Mouse (Mus musculus) hindbrain, postnatal 0 days (tissue): ENCODE data around the gene Mast4. TPM values are rescaled to one million over a fixed set of nuclear protein-coding genes. Genes with fewer than 3 reads are reported as not detected.

ENCODE experiments used
- ATAC-seq: fragments of 200-750 bp; cut with Nextera tagmentation; 2 replicates; pipeline ENCODE4 v1.8.0; 2017; ENCODE audit warnings: mild to moderate bottlenecking, moderate TSS enrichment, moderate library complexity
- DNase-seq: peaks from one replicate; pipeline ENCODE4 v3.0.0-alpha.2; 2015; ENCODE audit warnings: low spot score
- H3K27ac ChIP-seq: fragments of 300-500 bp; sonication (generic); 2 replicates; pipeline ENCODE4 v1.5.1; 2014; ENCODE audit warnings: mild to moderate bottlenecking
- H3K27me3 ChIP-seq: fragments of 300-500 bp; sonication (generic); 2 replicates; pipeline ENCODE4 v1.6.1; 2014; ENCODE audit warnings: low read length, mixed read lengths; ENCODE audit not compliant: insufficient read depth
- H3K36me3 ChIP-seq: fragments of 300-500 bp; sonication (generic); 2 replicates; pipeline ENCODE4 v1.6.1; 2014; ENCODE audit warnings: low read length, mixed read lengths; ENCODE audit not compliant: insufficient read depth
- H3K4me1 ChIP-seq: fragments of 300-500 bp; sonication (generic); 2 replicates; pipeline ENCODE4 v1.6.1; 2014; ENCODE audit warnings: antibody characterized with exemption, low read length, mixed read lengths; ENCODE audit not compliant: insufficient read depth
- H3K4me2 ChIP-seq: fragments of 300-500 bp; sonication (generic); 2 replicates; pipeline ENCODE4 v1.6.1; 2014; ENCODE audit warnings: low read depth, mild to moderate bottlenecking, low read length, moderate library complexity, mixed read lengths
- H3K4me3 ChIP-seq: fragments of 300-500 bp; sonication (generic); 2 replicates; pipeline ENCODE4 v1.5.1; 2014; ENCODE audit warnings: low read length
- H3K9ac ChIP-seq: fragments of 300-500 bp; sonication (generic); replicated peaks from 2 replicates; pipeline ENCODE4 v1.6.1; 2014; ENCODE audit warnings: mild to moderate bottlenecking, low read length, moderate library complexity, mixed read lengths
- H3K9me3 ChIP-seq: fragments of 300-500 bp; sonication (generic); 2 replicates; pipeline ENCODE4 v1.6.1; 2016; ENCODE audit warnings: low read length, mixed read lengths
- CTCF ChIP-seq: IDR thresholded peaks from 2 replicates; pipeline ENCODE4 v1.5.1; 2016; ENCODE audit warnings: antibody characterized with exemption, control low read depth, low read depth
- WGBS: fragments of 180-500 bp; shearing (Covaris S2); extraction: QIAGEN DNeasy Blood & Tissue Kit; methylation state at CpG from one replicate; pipeline ENCODE4 v1.1.7; 2014; 5-methylcytosine and 5-hydroxymethylcytosine counted together
- polyA plus RNA-seq: library from polyadenylated mRNA; unstranded; fragments of >200 nt; fragmentation: Nextera tagmentation; extraction: Ambion mirVana; gene quantifications from 2 replicates; pipeline ENCODE4 v1.2.1, GENCODE M21; 2015
- total RNA-seq: library from RNA; depleted of rRNA; stranded (reverse); fragments of >200 nt; gene quantifications from 2 replicates; pipeline ENCODE4 v1.2.3, GENCODE M21; 2014

The Mast4 gene
- total and polyA plus RNA-seq, 2 experiments from 2014 or later = 23.5 to 31.7 TPM

DNA sequence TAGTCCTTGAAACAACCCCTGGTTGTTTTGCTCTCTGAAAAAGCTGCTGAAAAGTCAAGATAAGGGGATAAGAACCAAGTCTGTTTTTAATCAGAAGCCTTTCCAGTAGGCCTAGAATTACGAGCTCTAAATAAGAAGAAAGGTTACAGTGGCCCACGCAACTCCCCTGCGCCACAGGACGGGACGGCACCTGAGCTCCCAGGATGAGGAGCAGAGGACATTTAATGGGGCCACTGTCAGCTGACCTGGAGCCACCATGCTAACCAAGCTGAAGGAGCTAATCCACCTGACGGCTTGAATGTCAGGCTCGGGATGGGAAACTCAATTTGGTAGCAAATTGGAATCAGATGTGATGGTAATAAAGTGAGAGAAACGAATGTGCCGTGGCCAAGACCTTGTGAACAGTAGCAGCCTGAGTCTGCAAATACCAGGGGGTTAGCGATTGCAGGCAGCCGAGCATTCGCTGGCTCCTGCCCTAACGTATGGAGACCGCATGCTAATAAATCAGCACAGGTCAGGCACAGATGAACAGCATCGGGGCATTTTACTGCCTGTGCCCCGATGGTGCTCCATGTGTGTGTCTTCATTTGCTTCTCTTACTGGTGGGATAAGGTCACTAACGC is 306.7 kb downstream of the Mast4 start:
- H3K4me3 ChIP-seq = no peak overlapping the region
- TF ChIP-seq CTCF = no peak
- DNase-seq (no peak), ATAC-seq (no peak)
- no peaks in the 10 kb centered on the region for H3K36me3 ChIP-seq
- 63% methylated on average over 17 of the region's 17 CpGs for WGBS
- H3K27me3 ChIP-seq = no peaks in the 10 kb centered on the region
- H3K9me3 ChIP-seq = no peaks in the 10 kb centered on the region
- no peak overlapping the region for H3K4me2 ChIP-seq
- H3K27ac ChIP-seq = no peak overlapping the region
- H3K9ac ChIP-seq = no peak overlapping the region
- no peaks in the 10 kb centered on the region for H3K4me1 ChIP-seq

DNA sequence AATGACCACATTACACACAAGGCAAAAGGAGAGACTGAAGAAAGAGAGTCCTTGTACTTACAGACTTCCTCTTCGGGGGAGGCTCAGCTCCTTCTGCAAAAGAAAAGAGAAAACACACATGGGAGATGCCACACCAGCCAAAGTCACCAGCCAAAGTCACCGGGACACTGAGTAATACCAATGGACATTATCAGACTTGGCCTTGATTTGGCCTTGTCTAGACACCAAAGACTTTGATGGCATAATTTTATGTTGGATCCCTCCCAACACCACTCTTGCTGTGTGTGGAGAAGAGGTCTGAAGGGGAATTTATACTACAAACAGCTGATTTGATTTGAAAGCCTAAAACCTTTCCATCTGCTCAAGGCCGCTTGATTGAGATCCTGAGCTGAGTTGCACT is 308.8 kb downstream of the Mast4 start:
- no peak for DNase-seq
- Histone ChIP-seq H3K4me1 (no peaks in the 10 kb centered on the region), H3K4me3 (no peak overlapping the region), H3K36me3 (no peaks in the 10 kb centered on the region), H3K27me3 (no peaks in the 10 kb centered on the region), H3K9ac (no peak overlapping the region), H3K27ac (no peak overlapping the region), H3K4me2 (no peak overlapping the region), H3K9me3 (no peaks in the 10 kb centered on the region)
- no peak for TF ChIP-seq CTCF
- no peak for ATAC-seq
- WGBS = 70% methylated on average over 3 of the region's 3 CpGs

DNA sequence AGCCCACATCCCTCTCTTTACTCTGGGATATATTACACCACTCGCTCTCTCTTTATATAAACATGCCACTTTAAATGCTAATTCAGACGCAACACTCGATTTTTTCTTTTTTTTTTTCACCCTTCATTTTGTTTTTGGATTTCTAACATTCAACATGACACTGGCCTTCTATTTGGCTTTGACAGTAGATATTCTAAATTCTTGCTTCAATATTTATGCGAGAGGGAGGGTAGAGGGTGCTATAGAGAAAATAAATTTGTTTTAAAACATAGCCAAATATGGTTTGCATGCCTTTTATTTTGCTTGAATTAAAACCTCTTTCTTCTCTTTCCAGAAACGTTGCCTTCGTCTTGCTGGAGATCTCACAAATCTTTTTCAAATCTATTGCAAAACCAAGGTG is 315.8 kb downstream of the Mast4 start:
- H3K4me3 ChIP-seq = no peak overlapping the region
- DNase-seq (no peak), ATAC-seq (no peak)
- H3K9ac ChIP-seq = no peak overlapping the region
- H3K4me2 ChIP-seq = no peak overlapping the region
- no peaks in the 10 kb centered on the region for H3K36me3 ChIP-seq
- TF ChIP-seq CTCF = no peak
- H3K27me3 ChIP-seq = no peaks in the 10 kb centered on the region
- WGBS = 80% methylated on average over 6 of the region's 6 CpGs
- no peaks in the 10 kb centered on the region for H3K4me1 ChIP-seq
- H3K27ac ChIP-seq = no peak overlapping the region
- H3K9me3 ChIP-seq = no peaks in the 10 kb centered on the region

DNA sequence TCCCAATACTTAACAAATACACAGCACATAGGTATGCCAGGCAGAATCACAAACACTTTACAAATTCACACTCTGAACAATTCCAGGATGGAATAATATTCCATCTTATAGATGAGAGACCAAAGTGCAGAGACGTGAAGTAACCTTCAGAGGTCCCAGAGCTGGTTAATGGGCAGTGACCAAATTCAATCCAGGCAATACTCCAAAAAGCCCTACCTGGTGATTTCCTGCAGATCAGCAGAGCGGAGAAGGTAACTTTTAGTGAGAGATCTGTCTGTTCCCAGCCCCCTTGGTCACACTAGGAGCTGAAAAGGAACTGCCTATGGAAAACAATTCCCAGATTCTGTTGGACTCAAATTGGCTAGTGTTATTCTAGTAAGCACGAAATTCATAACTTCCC is 316.6 kb downstream of the Mast4 start:
- no peak overlapping the region for H3K4me2 ChIP-seq
- no peak overlapping the region for H3K27ac ChIP-seq
- no peak for ATAC-seq

DNA sequence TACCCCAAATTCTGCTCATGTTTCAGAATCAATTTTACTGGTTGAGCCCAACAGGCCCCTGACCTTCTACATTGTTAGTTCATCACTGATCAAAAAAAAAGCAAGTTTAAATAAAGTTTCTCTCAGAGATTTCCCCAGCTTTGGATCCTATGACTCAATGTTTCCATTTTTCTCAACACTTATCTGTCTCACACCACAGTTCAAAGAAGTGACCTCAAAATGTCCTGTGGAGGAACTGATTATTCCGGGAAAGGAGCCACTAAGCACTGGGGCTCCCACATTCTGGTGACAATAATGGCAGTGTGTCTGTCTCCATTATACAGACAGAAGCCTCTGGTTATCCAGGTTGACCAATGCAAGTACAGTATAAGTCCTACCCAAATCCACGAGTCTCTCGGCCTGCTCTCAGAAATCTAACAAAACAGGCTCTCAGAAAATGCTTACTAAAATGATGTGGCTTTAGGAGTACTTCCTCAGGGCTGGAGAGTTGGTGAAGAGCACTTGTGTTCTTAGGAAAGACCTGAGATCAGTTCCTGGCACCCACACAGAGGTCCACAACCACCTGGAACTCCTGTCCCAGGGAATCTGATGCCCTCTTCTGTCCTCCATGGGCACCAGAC is 319.1 kb downstream of the Mast4 start:
- H3K4me2 ChIP-seq = no peak overlapping the region
- H3K27me3 ChIP-seq = no peaks in the 10 kb centered on the region
- H3K36me3 ChIP-seq = no peaks in the 10 kb centered on the region
- H3K9ac ChIP-seq = no peak overlapping the region
- no peaks in the 10 kb centered on the region for H3K9me3 ChIP-seq
- no peak overlapping the region for H3K27ac ChIP-seq
- no peak overlapping the region for H3K4me3 ChIP-seq
- DNase-seq (no peak), ATAC-seq (no peak)
- H3K4me1 ChIP-seq = no peaks in the 10 kb centered on the region
- 89% methylated on average over 3 of the region's 3 CpGs for WGBS
- no peak for TF ChIP-seq CTCF

More for the DNA sequence above, 316.6 kb downstream of the Mast4 start:
- no peak for TF ChIP-seq CTCF
- no peak overlapping the region for H3K4me3 ChIP-seq
- no peaks in the 10 kb centered on the region for H3K4me1 ChIP-seq
- 91% methylated on average over 3 of the region's 3 CpGs for WGBS
- no peaks in the 10 kb centered on the region for H3K9me3 ChIP-seq
- DNase-seq = no peak
- no peaks in the 10 kb centered on the region for H3K27me3 ChIP-seq
- H3K36me3 ChIP-seq = no peaks in the 10 kb centered on the region
- H3K9ac ChIP-seq = no peak overlapping the region

DNA sequence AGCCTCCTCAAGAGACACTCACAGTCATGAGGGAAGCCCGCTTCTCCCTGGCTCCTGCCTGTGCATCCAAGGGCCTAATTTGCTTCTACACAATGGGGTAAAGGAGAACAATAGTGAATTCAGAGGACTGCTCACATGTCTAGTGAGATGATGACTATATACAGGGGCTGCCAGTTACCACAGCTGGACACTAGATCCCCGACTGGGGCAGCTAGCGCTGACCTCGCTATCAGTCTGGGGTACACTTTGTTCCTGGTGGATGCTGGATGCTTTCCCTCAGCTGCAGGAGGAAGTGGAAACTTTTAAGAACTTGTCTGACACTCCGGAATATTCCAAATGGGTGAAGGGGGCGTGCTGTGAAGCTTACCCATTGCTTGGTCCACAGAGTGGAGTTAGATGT is 319.7 kb downstream of the Mast4 start:
- H3K36me3 ChIP-seq = no peaks in the 10 kb centered on the region
- ATAC-seq (0 out of 2 replicates have a peak, but pooled peaks have one; percentile 21), DNase-seq (no peak)
- H3K9ac ChIP-seq = no peak overlapping the region
- H3K27me3 ChIP-seq = no peaks in the 10 kb centered on the region
- H3K4me1 ChIP-seq = no peaks in the 10 kb centered on the region
- no peak overlapping the region for H3K27ac ChIP-seq
- no peak for TF ChIP-seq CTCF
- WGBS = 30% methylated on average over 6 of the region's 6 CpGs
- H3K9me3 ChIP-seq = no peaks in the 10 kb centered on the region
- H3K4me3 ChIP-seq = no peak overlapping the region
- H3K4me2 ChIP-seq = no peak overlapping the region

DNA sequence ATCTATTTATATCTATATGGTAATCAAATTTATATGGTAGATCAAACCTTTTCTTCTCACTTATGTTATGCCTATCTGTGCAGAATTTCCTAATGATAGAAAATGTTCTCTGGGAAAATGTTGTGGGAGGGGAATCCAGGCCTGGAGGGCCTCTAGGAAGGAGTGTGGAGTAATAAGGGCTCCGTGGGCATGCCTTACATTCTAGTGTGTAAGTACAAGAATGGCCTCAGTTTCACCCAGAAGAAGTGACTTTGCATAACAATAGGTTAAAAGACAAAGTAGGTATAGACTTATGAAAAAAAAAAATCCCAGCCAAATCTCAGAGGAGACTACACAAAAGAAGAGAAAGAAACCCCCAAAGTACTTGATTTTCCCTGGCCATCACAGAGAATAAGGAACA is 320.1 kb downstream of the Mast4 start:
- H3K27ac ChIP-seq = no peak overlapping the region
- H3K9me3 ChIP-seq = no peaks in the 10 kb centered on the region
- H3K4me3 ChIP-seq = no peak overlapping the region
- no peak overlapping the region for H3K4me2 ChIP-seq
- TF ChIP-seq CTCF = no peak
- no peaks in the 10 kb centered on the region for H3K36me3 ChIP-seq
- H3K9ac ChIP-seq = no peak overlapping the region
- WGBS = 17% methylated on average over 1 of the region's 1 CpGs
- no peaks in the 10 kb centered on the region for H3K27me3 ChIP-seq
- DNase-seq (no peak), ATAC-seq (no peak)
- no peaks in the 10 kb centered on the region for H3K4me1 ChIP-seq
